Mouse (Mus musculus): ENCODE data around the gene Tmem97. TPM values are rescaled to one million over a fixed set of nuclear protein-coding genes. Genes with fewer than 3 reads are reported as not detected.

The Tmem97 gene
- 24.4 and 34.5 TPM in 2 replicates for polyA plus RNA-seq (2012)

DNA sequence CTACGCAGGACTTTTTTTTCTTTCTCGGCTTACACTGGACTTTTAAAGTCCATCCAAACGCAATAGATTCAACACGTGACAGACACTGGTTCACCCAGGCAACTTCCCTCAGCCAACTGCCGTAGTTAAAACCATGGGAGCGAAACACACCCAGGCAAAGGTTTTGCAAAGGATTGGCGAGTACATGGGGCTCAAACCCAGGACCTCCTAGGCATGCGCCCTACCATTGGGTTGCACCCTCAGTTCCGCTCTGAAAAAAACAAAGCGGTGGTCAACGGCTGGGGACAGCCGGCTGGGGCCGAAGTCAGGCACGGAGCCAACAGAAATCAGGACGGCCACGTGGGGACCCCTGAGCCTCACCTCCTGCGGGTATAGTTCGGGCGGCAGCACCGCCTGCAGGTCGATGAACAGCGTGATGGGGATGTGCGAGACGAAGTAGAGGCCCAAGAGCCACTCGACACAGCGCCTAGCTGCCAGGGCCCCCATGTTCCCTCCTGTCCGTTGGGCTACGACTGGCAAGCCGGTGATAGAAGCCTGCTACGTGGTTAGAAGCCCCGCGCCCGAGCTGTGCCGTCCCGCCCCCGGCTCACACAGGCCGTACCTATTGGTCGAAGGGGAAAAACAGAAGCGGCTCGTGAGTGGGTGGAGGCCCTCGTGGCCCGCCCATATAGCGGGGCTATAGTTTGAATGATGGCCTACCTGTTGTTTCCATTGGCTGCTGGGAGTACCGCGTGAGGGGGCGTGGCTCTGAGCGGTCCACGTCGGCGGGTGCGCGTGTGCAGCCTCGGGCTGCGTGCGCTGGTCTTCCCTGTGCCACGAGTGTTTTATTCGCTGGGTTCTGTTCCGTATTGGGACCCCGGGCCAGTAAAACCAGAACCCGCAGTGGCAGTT lies at the start of gene Tmem97:
Tmem97 (minus strand) TSS at position 610 of the 891 bp plus-strand sequence.

GRCm38 (mm10) chr11:78536080-78536689 lies 14.4 kb downstream of the Tmem97 start, which contains the start of the genes Tnfaip1 and Ift20:
Gene Tnfaip1, minus strand, starts transcription at chr11:78536332.
Gene Ift20, plus strand, starts transcription at chr11:78536361.

GRCm38 (mm10) chr11:78512025-78512957 lies 38.3 kb downstream of the Tmem97 start, which contains the start of the genes Tmem199 and Poldip2:
Gene Tmem199, minus strand, starts transcription at chr11:78512172.
Gene Poldip2, plus strand, starts transcription at chr11:78512193.

DNA sequence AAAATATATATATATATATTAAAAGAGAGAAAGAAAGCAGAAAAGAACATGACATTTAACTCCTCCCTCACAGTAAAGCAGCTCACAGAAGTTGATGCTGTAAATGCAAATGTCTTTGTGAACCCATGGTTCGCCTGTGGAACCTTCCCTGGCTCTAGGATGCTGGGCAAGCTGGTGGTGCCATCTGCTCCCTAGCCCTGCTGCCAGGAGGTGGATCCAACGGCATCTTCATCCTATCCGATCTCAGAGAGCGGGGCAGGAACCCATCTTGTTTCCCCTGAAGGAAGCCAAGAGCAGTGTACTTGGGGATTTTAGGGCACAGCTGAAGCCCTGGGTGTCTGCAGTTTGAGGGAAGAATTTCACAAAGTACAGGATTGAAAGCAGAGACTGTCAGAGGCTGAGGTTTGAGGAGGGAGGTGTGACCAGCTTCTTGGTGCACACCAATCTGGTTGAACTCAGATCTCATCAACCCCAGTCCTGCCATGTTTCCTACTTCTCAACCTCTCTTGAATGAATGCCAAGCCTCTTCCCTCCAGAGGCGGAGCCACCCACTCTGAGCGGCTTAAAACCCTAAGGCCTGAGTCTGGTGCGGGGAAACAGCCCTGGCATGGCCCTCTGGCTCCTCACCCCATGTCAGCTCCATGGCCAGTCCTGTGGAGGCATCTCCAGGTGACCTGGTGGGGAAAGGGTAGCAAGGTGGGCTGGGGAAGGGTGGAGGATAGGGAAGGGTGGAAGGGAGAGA lies 47.5 kb downstream of the Tmem97 start, which contains the start of gene Sebox:
Sebox (plus strand) TSS at position 539 of the 742 bp plus-strand sequence.

GRCm38 (mm10) chr11:78499004-78499403 lies 51.6 kb downstream of the Tmem97 start, which contains the start of gene Vtn:
Gene Vtn, plus strand, starts transcription at chr11:78499091.

GRCm38 (mm10) chr11:78497544-78498522 lies 52.7 kb downstream of the Tmem97 start, which contains the start of gene Sarm1:
Gene Sarm1, minus strand, starts transcription at chr11:78497754.

Other genes starting within 250 kb of the Tmem97 start
- 66.8 and 68.5 TPM in 2 replicates for gene Spag5, start 249.2 kb downstream of the Tmem97 start, polyA plus RNA-seq (2012)
- gene Aldoc, start 227.8 kb downstream of the Tmem97 start, polyA plus RNA-seq (2012): 0.44 and 1.4 TPM in 2 replicates
- gene Pigs, start 222.4 kb downstream of the Tmem97 start, polyA plus RNA-seq (2012): 84.7 and 91.0 TPM in 2 replicates
- 74.0 and 91.3 TPM in 2 replicates for gene Unc119, start 207.3 kb downstream of the Tmem97 start, polyA plus RNA-seq (2012)
- gene Foxn1, start 164.2 kb downstream of the Tmem97 start, polyA plus RNA-seq (2012): not detected in 2 replicates
- gene Slc13a2, start 128.6 kb downstream of the Tmem97 start, polyA plus RNA-seq (2012): 0.05 and 0.10 TPM in 2 replicates
- gene Slc46a1, start 85.1 kb downstream of the Tmem97 start, polyA plus RNA-seq (2012): 1.1 and 1.7 TPM in 2 replicates
- 0.04 TPM in 1 of 2 replicates, not detected in the other for gene Sarm1, start 53.0 kb downstream of the Tmem97 start, polyA plus RNA-seq (2012)
- gene Vtn, start 51.7 kb downstream of the Tmem97 start, polyA plus RNA-seq (2012): not detected in 2 replicates
- not detected in 2 replicates for gene Sebox, start 47.3 kb downstream of the Tmem97 start, polyA plus RNA-seq (2012)
- 8.4 and 11.4 TPM in 2 replicates for gene Tmem199, start 38.6 kb downstream of the Tmem97 start, polyA plus RNA-seq (2012)
- gene Poldip2, start 38.6 kb downstream of the Tmem97 start, polyA plus RNA-seq (2012): 65.3 and 65.5 TPM in 2 replicates
- 2.5 and 4.3 TPM in 2 replicates for gene Tnfaip1, start 14.4 kb downstream of the Tmem97 start, polyA plus RNA-seq (2012)
- gene Ift20, start 14.4 kb downstream of the Tmem97 start, polyA plus RNA-seq (2012): 71.6 and 76.3 TPM in 2 replicates
- 5.8 and 5.9 TPM in 2 replicates for gene Nlk, start 146.6 kb upstream of the Tmem97 start, polyA plus RNA-seq (2012)
- gene Ccnq, start 201.0 kb upstream of the Tmem97 start, polyA plus RNA-seq (2012): 37.4 and 44.1 TPM in 2 replicates

All from megakaryocyte-erythroid progenitor cell, adult 5 weeks (primary cell).